Mouse (Mus musculus) CD4-positive, CD25-positive, alpha-beta regulatory T cell, adult 2 months (primary cell): ENCODE data around the gene Foxr1.
"Not testable (repeated sequence)": the region's sequence is repeated elsewhere in the genome, so short reads cannot be mapped to it uniquely, and the experiment has no call there.

ENCODE experiments used
- DNase-seq: peaks from one replicate; pipeline ENCODE4 v3.0.0-alpha.2; 2012; ENCODE audit warnings: low read depth, low spot score

Foxr1 gene

DNA sequence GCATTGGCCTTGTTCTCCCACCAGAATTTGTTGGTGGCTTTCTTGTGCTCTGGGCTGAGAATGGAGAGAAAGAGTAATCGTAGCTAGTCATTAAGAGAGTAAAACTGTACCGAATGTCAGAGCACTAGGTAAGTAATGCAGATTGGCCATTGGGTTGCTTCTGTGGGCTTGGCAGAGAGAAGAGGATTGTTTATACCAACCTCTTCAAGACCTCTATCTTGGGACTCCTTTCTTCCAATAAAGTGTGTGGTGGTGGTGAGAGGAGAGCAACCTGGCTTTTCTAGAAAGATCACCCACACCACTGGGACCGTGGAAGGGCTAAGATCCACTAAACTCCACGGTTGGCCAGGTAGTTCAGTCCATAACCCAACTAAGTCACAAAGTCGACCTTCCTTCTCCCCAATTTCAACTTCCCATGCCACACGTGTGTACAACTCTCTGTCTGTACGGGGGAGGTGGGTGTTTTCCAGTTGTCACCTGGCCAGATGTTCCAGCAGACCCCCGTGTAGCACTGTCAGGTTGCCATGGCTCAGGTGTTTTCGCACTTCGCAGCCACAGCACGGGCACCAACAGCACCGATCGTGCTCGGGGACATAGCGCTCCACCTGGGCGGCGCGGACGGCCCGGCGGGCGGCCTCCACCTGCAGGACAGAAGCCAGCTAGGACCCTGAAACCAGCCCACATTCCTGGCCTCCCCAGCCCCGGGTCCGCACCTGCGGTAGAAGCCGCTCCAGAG is 23.6 kb downstream of the Foxr1 start:
- DNase-seq: no peak

GRCm38 (mm10) chr9:44412781-44413180 is 28.2 kb downstream of the Foxr1 start:
- no peak for DNase-seq

DNA sequence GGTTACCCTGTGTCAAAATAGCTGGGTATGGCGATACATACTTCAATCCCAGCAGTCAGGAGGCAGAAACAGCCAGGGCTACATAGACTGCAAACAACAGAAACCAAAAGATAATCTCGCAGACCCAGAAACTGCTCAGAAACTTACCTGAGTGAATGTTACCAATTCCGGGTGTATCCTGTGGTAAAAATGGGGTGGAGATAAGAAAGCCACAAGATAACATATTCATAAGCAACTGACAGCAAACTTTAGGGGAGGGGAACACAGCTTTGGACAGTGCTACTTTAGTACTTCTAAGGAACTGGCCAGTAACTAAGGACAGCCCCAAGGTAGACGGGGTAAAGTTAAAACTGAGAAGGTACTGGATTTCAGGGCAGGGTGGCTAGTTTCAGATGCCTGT is 28.6 kb downstream of the Foxr1 start:
- no peak for DNase-seq

DNA sequence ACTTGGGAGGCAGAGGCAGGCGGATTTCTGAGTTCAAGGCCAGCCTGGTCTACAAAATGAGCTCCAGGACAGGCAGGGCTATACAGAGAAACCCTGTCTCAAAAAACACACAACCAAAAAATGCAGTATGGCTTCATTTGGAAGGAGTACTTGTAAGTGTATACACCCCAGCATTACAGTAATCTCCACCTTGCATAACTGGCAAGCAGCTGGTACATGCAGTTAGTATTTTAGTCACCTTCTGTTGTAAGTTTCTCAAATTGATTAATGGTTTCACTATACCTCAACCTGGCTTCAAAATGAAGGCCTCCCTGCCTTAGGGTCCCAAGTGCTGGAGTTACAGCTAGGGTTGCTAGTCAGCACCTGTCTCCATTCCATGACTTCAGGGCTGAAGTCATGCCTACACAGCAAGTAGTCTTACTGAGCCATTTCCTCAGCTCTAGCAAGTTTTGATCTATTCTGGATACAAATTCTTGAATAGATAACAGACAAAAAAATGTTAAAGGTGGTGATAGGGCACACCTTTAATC is 29.3 kb downstream of the Foxr1 start:
- DNase-seq: no peak

- DNase-seq: no peak
Observed at GRCm38 (mm10) chr9:44410647-44411336, 30.1 kb downstream of the Foxr1 start.

DNA sequence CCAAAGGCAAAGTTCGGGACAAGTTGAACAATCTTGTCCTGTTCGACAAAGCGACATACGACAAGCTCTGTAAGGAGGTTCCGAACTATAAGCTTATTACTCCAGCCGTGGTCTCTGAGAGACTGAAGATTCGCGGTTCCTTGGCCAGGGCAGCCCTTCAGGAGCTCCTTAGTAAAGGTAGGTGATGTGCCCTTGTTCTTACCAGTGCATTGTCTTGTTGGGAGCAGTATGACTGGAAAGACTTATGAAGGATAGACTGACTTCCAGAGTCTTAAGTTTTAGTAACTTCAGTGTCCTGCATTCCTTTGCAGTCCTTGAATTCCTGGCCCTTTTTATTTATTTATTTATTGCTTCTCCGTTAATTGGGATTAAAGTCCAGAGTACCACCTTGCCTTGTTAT is 32.2 kb downstream of the Foxr1 start:
- DNase-seq: not testable (repeated sequence)

- DNase-seq: no peak
Observed at GRCm38 (mm10) chr9:44407752-44408097, 33.2 kb downstream of the Foxr1 start.

- DNase-seq: peak; percentile 95
Observed at GRCm38 (mm10) chr9:44406906-44407751, 33.8 kb downstream of the Foxr1 start, which contains the start of the genes Rps25 and Trappc4. Gene Rps25 (plus strand): TSS chr9:44407139. Gene Trappc4 (minus strand): TSS chr9:44407600.

- DNase-seq: no peak
Observed at GRCm38 (mm10) chr9:44405011-44405410, 35.9 kb downstream of the Foxr1 start.

DNA sequence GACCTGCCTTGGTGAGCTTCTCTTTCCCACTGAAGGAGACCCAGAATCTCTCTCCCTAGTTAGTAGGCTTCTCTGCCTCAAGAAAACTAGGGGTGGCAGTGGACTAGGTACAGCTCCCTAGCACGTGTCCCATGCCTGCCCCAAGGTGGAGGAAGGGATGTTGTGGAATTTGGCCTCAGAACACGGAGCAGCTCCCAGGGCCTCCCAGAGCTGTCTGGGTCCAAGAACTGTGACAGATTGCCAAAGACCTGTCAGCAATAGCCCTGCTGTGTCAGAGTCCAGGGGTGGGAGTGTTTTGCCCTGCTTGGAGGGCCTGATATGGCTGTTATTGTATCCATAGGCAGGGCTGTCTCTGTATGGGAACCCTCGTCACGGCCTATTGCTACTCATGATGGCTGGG is 39.9 kb downstream of the Foxr1 start:
- no peak for DNase-seq

DNA sequence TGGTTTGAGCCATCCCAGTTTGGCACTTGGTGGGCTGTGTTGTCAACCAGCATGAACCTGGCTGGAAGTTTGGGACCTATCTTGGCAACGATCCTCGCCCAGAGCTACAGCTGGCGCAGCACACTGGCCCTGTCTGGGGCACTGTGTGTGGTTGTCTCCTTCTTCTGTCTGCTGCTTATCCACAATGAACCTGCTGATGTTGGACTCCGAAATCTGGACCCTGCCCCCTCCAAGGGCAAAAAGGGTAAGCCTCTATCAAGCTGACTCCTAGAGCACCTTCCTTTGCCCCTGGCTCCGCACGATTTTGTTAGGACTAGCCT is 41.2 kb downstream of the Foxr1 start:
- DNase-seq: no peak

DNA sequence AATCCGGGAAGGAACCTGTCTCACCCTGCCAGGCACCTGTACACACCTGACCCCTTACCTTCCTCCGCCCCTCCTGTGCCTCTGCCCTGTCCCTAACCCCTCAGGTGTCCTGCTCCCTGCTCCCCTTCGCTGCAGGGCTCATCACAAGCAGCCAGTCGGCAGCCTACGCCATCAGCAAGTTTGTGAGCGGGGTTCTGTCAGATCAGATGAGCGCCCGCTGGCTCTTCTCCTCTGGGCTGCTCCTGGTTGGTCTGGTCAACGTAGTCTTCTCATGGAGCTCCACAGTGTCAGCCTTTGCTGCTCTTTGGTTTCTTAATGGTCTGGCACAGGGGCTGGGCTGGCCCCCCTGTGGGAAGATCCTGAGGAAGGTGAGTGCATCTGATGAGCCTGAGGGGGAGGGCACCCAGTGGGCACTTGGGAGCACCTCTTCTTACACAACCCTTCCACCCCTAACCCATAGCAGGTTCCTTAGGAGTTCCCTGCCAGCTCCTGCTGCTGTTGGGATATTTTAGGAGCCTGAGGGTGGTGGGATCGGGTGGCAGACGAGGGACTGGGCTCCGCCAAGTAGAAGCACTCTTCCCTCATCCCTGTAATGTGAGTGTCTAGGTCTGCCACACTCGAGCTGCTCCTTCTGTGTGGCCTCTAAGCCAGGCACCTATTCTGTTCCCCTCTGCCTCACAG is 41.7 kb downstream of the Foxr1 start:
- DNase-seq: no peak

GRCm38 (mm10) chr9:44398551-44398950 is 42.4 kb downstream of the Foxr1 start:
- no peak for DNase-seq

GRCm38 (mm10) chr9:44398087-44398486 is 42.8 kb downstream of the Foxr1 start:
- no peak for DNase-seq

DNA sequence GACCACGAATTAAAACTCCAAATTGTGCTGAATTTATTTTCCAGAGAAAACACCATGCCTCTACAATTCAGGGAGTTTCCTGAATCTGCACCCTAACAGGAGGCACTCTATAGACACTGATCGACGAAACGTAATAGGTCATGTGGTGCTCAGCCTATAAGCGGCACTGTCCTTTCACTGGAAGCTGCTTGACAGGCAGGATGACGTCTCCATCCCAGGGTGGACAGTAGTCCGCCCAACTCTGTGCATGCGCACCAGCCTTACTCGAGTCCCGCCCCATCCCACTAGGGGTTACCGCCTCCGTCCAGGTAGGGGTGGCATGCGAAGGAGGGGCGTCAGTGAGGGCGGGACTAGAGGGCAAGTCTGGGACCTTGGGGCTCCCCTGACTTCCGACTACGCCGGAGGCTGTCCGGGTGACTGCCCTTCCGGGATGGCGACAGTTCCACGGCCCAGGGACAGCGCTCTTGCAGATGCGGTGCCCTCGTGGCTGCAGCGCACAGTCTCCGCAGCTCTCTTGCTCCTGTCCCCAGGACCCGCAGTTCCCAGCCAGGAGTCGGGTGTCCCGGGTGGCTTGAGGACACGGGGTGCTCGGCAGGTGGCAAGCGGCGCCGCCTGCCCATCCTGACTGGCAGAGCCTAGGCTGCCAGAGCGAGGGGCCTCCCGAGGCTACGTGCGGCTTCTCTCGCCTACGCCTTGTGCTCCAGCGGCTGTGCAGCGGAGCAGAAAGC is 44.1 kb downstream of the Foxr1 start, which contains the start of gene Slc37a4:
Gene Slc37a4, plus strand, starts transcription at position 169 of the 728 bp plus-strand sequence.
- peak; percentile 94 for DNase-seq

DNA sequence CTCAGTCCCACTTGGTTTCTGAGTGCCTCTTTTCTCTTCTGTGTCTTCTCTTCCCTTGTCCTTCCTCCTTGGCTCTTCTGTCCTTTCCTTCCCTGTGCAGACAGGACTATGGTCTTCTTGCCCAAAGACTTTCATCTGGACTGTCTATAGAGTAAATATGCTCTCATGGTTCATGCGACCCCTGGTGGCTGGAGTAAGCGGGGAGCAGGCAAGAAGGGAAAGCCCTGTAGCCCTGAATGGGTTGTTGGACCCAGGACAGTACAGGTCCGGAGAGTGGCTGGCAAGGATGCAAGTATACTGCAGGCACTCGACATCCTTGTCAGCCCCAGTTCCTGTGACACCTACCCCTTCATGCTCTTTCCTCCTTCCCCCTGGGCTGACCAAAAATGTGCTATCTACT is 49.5 kb downstream of the Foxr1 start:
- DNase-seq: peak; percentile 80

DNA sequence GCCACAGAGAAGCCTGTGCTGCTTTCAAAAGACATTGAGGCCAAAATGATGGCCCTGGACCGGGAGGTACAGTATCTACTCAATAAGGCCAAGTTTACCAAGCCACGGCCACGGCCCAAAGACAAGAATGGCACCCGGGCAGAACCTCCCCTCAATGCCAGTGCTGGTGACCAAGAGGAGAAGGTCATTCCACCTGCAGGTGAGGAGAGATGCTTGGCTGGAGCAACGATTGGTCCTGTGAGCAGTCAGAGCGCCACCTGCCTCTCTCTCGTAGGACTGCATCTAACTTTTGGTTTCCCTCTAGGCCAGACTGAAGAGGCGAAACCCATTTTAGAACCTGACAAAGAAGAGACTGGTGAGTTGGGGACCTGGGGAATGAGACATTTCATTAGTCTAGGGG is 51.7 kb downstream of the Foxr1 start:
- DNase-seq: peak; percentile 80

DNA sequence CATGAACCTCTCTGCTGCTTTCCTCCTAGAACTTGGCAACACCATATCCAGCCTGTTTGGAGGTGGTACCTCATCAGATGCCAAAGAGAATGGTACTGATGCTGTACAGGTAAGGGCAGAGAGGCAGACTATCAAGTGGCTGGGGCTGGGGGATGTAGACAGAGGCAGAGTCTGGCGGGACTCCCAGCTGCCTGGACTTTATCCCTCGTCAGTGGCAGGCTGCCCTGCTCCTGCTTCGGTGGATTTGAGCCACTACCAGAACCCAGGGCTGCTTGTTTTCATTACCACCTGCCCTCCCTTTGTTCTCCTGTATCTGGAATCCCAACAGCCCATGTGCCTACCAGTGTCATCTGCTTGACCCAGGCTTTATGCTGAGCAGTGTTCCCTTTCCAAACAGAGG is 53.7 kb downstream of the Foxr1 start:
- DNase-seq: no peak

- no peak for DNase-seq
Observed at GRCm38 (mm10) chr9:44384596-44384995, 56.3 kb downstream of the Foxr1 start.
